Mouse (Mus musculus): ENCODE measurements at regions not wholly inside any gene's neighbourhood (a gene's known extent, or its start where the extent isn't known, plus 50 kb on each side); places are given as distances from the start of the nearest gene placed in this dataset.
A peak's percentile ranks its signal among the peaks of the same experiment; 100 is the strongest.
"Not testable (repeated sequence)": the region's sequence is repeated elsewhere in the genome, so short reads cannot be mapped to it uniquely, and the experiment has no call there.

GRCm38 (mm10) chr14:53800508-53801136 lies 453.3 kb downstream of the Dad1 start:
- H3K9me3 ChIP-seq (replicated peaks) = no peaks in the 10 kb centered on the region
- WGBS = 90% methylated on average over 11 of the region's 11 CpGs
- H3K4me3 ChIP-seq = no peak overlapping the region
- no peaks in the 10 kb centered on the region for H3K27me3 ChIP-seq (ENCODE audit: low read depth, poor library complexity, severe bottlenecking)
- no peaks in the 10 kb centered on the region for H3K36me3 ChIP-seq
- no peak for DNase-seq (ENCODE audit: low spot score)
- peaks cover 4% of the 10 kb centered on the region for H3K4me1 ChIP-seq
- H3K27ac ChIP-seq (replicated peaks) = no peak overlapping the region

GRCm38 (mm10) chr14:53795160-53795559 lies 458.7 kb downstream of the Dad1 start:
- H3K4me3 ChIP-seq; DNase-seq (ENCODE audit: low spot score); H3K4me1 ChIP-seq; H3K27ac ChIP-seq (replicated peaks); H3K36me3 ChIP-seq; H3K9me3 ChIP-seq (replicated peaks); H3K27me3 ChIP-seq (ENCODE audit: low read depth, poor library complexity, severe bottlenecking): not testable (repeated sequence)
- 63% methylated on average over 1 of the region's 1 CpGs for WGBS

DNA sequence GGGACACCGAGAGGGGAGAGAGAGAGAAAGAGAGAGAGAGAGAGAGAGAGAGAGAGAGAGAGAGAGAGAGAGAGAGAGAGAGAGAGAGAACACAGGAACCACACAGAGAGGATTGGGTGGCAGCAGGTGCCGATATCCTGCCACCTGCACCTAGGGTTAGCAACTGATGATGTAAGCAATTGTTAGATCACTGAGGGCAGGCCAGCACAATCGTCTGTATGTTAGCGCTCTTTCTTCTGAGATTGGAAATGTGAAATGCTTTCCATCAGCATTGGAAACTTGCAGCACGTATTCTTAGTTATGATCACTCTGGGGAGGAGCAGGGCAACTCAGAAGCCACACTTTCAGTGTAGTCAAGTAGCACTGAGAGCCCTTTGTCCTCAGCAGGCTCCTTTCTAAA lies 459.4 kb downstream of the Dad1 start:
- H3K27me3 ChIP-seq (ENCODE audit: low read depth, poor library complexity, severe bottlenecking) = no peaks in the 10 kb centered on the region
- WGBS = 87% methylated on average over 5 of the region's 5 CpGs
- no peak overlapping the region for H3K4me3 ChIP-seq
- H3K36me3 ChIP-seq = no peaks in the 10 kb centered on the region
- H3K4me1 ChIP-seq = peaks cover 7% of the 10 kb centered on the region
- no peaks in the 10 kb centered on the region for H3K9me3 ChIP-seq (replicated peaks)
- DNase-seq (ENCODE audit: low spot score) = no peak
- no peak overlapping the region for H3K27ac ChIP-seq (replicated peaks)

- not testable (repeated sequence) for H3K9me3 ChIP-seq (replicated peaks); DNase-seq (ENCODE audit: low spot score); H3K36me3 ChIP-seq; H3K4me1 ChIP-seq; H3K27ac ChIP-seq (replicated peaks); H3K4me3 ChIP-seq; H3K27me3 ChIP-seq (ENCODE audit: low read depth, poor library complexity, severe bottlenecking)
- 94% methylated on average over 1 of the region's 1 CpGs for WGBS
Observed at GRCm38 (mm10) chr14:53792432-53792831, 461.5 kb downstream of the Dad1 start.

DNA sequence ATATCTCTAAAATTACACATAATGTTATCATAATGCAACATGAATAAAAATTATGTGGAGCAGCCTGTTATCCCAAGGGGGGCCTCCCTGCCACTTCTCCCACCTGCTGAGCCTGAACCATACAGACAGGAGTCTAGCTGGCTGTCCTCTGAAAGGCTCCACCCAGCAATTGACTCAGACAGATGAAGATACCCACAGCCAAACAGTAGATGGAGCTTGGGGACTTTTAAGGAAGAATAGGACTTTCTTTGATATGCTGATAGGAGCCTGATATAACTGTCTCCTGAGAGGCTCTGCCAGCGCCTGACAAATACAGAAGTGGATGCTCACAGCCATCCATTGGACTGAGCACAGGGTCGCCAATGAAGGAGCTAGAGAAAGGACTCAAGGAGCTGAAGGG lies 468.4 kb downstream of the Dad1 start:
- not testable (repeated sequence) for H3K4me3 ChIP-seq; H3K4me1 ChIP-seq; DNase-seq (ENCODE audit: low spot score); H3K9me3 ChIP-seq (replicated peaks); H3K36me3 ChIP-seq; H3K27me3 ChIP-seq (ENCODE audit: low read depth, poor library complexity, severe bottlenecking); H3K27ac ChIP-seq (replicated peaks)
- WGBS = 84% methylated on average over 2 of the region's 2 CpGs

DNA sequence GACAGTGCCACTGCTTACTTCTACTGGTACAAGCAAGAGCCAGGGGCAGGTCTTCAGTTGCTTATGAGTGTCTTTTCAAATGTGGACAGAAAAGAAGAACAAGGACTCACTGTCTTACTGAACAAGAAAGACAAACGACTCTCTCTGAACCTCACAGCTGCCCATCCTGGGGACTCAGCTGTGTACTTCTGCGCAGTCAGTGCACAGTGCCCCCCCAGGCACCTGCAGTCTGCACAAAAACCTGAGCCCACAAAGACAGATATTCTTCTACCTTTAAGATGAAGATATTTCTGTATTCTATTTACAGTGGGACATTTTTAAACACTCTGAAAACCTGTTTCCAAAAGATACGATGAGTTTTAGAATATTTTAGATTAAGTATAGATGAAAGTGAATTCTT lies 476.5 kb downstream of the Dad1 start:
- no peaks in the 10 kb centered on the region for H3K4me1 ChIP-seq
- no peak for DNase-seq (ENCODE audit: low spot score)
- H3K36me3 ChIP-seq = no peaks in the 10 kb centered on the region
- WGBS = 78% methylated on average over 3 of the region's 3 CpGs
- no peak overlapping the region for H3K4me3 ChIP-seq
- H3K27ac ChIP-seq (replicated peaks) = no peak overlapping the region
- H3K9me3 ChIP-seq (replicated peaks) = no peaks in the 10 kb centered on the region
- no peaks in the 10 kb centered on the region for H3K27me3 ChIP-seq (ENCODE audit: low read depth, poor library complexity, severe bottlenecking)

DNA sequence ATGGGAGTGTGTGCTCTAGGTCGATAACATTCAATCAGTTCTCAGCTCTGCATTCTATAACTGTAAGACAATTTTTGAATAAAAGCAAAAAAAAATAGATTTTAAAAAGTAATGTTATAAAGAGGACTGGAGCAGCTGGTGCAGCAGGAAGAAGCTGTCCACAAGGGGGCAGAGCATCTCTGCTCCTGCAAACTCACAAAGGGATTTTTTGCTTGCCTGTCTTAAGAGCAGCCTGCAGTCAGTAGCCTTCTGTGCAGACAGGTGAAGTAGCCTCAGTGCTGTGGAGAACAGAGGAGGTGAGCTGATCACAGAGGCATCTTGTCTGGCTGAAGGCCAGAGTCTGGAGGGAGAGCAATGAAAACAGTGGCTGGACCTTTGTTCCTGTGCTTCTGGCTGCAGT lies 477.2 kb downstream of the Dad1 start:
- 57% methylated on average over 1 of the region's 1 CpGs for WGBS

GRCm38 (mm10) chr14:53766501-53766900 lies 487.4 kb downstream of the Dad1 start:
- H3K4me1 ChIP-seq; H3K27ac ChIP-seq (replicated peaks); DNase-seq (ENCODE audit: low spot score); H3K9me3 ChIP-seq (replicated peaks); H3K27me3 ChIP-seq (ENCODE audit: low read depth, poor library complexity, severe bottlenecking); H3K36me3 ChIP-seq; H3K4me3 ChIP-seq: not testable (repeated sequence)
- 82% methylated on average over 6 of the region's 6 CpGs for whole genome bisulfite sequencing

More for the DNA sequence above, 477.2 kb downstream of the Dad1 start:
- H3K4me1 ChIP-seq; H3K27me3 ChIP-seq (ENCODE audit: low read depth, poor library complexity, severe bottlenecking); H3K4me3 ChIP-seq; H3K9me3 ChIP-seq (replicated peaks); H3K36me3 ChIP-seq; H3K27ac ChIP-seq (replicated peaks): not testable (repeated sequence)
- peak; percentile 19 for DNase-seq (ENCODE audit: low spot score)

- not testable (repeated sequence) for H3K4me3 ChIP-seq; H3K9me3 ChIP-seq (replicated peaks); H3K27ac ChIP-seq (replicated peaks); H3K27me3 ChIP-seq (ENCODE audit: low read depth, poor library complexity, severe bottlenecking); H3K36me3 ChIP-seq; H3K4me1 ChIP-seq; DNase-seq (ENCODE audit: low spot score)
- 92% methylated on average over 1 of the region's 1 CpGs for WGBS
Observed at GRCm38 (mm10) chr14:53765918-53766317, 488.0 kb downstream of the Dad1 start.

DNA sequence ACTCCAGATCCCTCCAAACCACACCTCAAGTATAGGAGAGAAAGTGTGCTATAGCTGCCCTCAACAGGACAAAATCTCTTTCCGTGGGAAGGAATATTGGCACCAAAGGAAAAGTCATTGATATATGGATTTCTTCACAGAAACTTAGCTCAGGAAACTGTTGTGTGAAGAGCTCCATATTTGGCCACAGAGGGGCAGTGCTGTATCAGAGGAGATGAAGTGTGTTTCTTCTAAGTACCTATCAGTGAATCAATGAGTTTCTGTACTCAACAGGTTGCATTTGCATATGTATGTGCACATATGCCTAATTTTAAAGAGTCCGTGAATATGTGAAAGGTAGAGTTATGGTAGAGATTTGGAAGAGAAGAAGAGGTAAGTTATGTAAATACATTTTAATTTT lies 493.3 kb downstream of the Dad1 start:
- 80% methylated on average over 2 of the region's 2 CpGs for WGBS
- H3K27ac ChIP-seq (replicated peaks); H3K9me3 ChIP-seq (replicated peaks); H3K27me3 ChIP-seq (ENCODE audit: low read depth, poor library complexity, severe bottlenecking); DNase-seq (ENCODE audit: low spot score); H3K4me1 ChIP-seq; H3K36me3 ChIP-seq; H3K4me3 ChIP-seq: not testable (repeated sequence)

GRCm38 (mm10) chr14:53757782-53758181 lies 496.1 kb downstream of the Dad1 start:
- not testable (repeated sequence) for H3K36me3 ChIP-seq; H3K4me1 ChIP-seq; H3K4me3 ChIP-seq; H3K9me3 ChIP-seq (replicated peaks); H3K27me3 ChIP-seq (ENCODE audit: low read depth, poor library complexity, severe bottlenecking); DNase-seq (ENCODE audit: low spot score); H3K27ac ChIP-seq (replicated peaks)
- WGBS = 78% methylated on average over 4 of the region's 4 CpGs

DNA sequence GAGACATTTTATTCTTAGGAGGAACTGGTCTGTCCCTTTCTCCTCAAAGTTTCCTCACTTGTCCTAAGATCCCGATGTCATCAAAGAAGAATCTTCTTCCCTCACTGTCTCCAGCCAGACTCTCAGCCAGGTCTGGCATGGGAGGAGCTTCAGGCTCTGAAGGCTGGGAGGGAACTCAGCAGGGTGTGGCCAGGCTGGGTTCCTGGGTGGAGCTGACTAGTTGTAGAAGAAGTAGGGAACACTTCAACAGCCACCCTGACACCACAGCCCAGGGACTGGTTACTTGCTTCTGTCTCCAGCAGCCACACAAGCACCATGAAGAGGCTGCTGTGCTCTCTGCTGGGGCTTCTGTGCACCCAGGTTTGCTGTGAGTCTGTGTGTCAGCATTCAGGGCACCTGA lies 496.8 kb downstream of the Dad1 start:
- not testable (repeated sequence) for H3K36me3 ChIP-seq; H3K27ac ChIP-seq (replicated peaks); H3K9me3 ChIP-seq (replicated peaks); H3K4me1 ChIP-seq; H3K27me3 ChIP-seq (ENCODE audit: low read depth, poor library complexity, severe bottlenecking); H3K4me3 ChIP-seq; DNase-seq (ENCODE audit: low spot score)
- WGBS = no CpG with 5 or more reads among the region's 1 CpGs

- Histone ChIP-seq H3K36me3 (no peaks in the 10 kb centered on the region), H3K4me1 (no peaks in the 10 kb centered on the region), H3K27ac (replicated peaks) (no peak overlapping the region), H3K9me3 (replicated peaks) (no peaks in the 10 kb centered on the region), H3K27me3 (ENCODE audit: low read depth, poor library complexity, severe bottlenecking) (no peaks in the 10 kb centered on the region), H3K4me3 (no peak overlapping the region)
- no peak for DNase-seq (ENCODE audit: low spot score)
- WGBS = 80% methylated on average over 4 of the region's 4 CpGs
Observed at GRCm38 (mm10) chr14:53750703-53751441, 503.0 kb downstream of the Dad1 start.
